ENCODE assay signal across 9 mouse cellular contexts in genomic region chr15:98165525-98165924, GRCm38 (mm10). TPM values are rescaled to one million over a fixed set of nuclear protein-coding genes. Genes with fewer than 3 reads are reported as not detected.
DNase-seq lines count a peak whose midpoint lies in the region; ATAC-seq and TF ChIP-seq lines count a peak whose summit lies in the region.
"Had no signal": no experiment of that assay in that cellular context is flagged by ENCODE, and none has a peak within 500 bp of the region (broad histone marks: within the 10 kb centered on the region; RNA-seq: fewer than 3 reads in every experiment).

Gene Asb8 (minus strand): TSS chr15:98165625.

- peaks cover 31% of the 10 kb centered on the region for H3K27me3 ChIP-seq in forebrain, embryonic 13.5 days
- H3K27me3 ChIP-seq in limb, embryonic 14.5 days (ENCODE audit: control insufficient read depth, insufficient read depth, low read length) = peaks cover 45% of the 10 kb centered on the region
- peaks cover 50% of the 10 kb centered on the region for H3K27me3 ChIP-seq in stomach, embryonic 15.5 days (replicated peaks)

- no peak within 1 kb of the TSS for H3K27ac ChIP-seq in forebrain, embryonic 13.5 days
- no peak within 1 kb of the TSS for H3K27ac ChIP-seq in limb, embryonic 14.5 days (replicated peaks; ENCODE audit: low read depth, low read length)
- no peak within 1 kb of the TSS for H3K27ac ChIP-seq in stomach, embryonic 15.5 days

- DNase-seq in urinary bladder, adult 2 months (ENCODE audit: low spot score) = no peak
- no peak for DNase-seq in urinary bladder, postnatal 36 days (ENCODE audit: low spot score in 2 of 2)
- no peak for DNase-seq in heart, postnatal 4 days
- DNase-seq in limb, embryonic 14.5 days (ENCODE audit: low spot score) = no peak
- DNase-seq in frontal cortex, postnatal 10 days (ENCODE audit: low spot score in 2 of 2) = no peak
- no peak for DNase-seq in cerebellum, postnatal 4 days (ENCODE audit: low spot score in 2 of 2)

- peaks cover 37% of the 10 kb centered on the region for H3K4me1 ChIP-seq in forebrain, embryonic 13.5 days
- H3K4me1 ChIP-seq in limb, embryonic 14.5 days (ENCODE audit: control insufficient read depth, insufficient read depth, low read length) = no peaks in the 10 kb centered on the region; the same call in 1 of the 2 replicates
- H3K4me1 ChIP-seq in stomach, embryonic 15.5 days = peaks cover 13% of the 10 kb centered on the region; the same call in 1 of the 2 replicates

- H3K36me3 ChIP-seq in forebrain, embryonic 13.5 days (ENCODE audit: poor library complexity, severe bottlenecking) = no peaks in the 10 kb centered on the region
- H3K36me3 ChIP-seq in limb, embryonic 14.5 days (ENCODE audit: control insufficient read depth, insufficient read depth, low read length) = no peaks in the 10 kb centered on the region
- no peaks in the 10 kb centered on the region for H3K36me3 ChIP-seq in stomach, embryonic 15.5 days

- H3K4me3 ChIP-seq in forebrain, embryonic 13.5 days = 0 out of 2 replicates have a peak within 1 kb of the TSS, but pooled peaks have one; percentile 57
- no peak within 1 kb of the TSS for H3K4me3 ChIP-seq in limb, embryonic 14.5 days (replicated peaks; ENCODE audit: low read length)
- H3K4me3 ChIP-seq in stomach, embryonic 15.5 days (replicated peaks) = no peak within 1 kb of the TSS
- H3K4me3 ChIP-seq: erythroblast, embryonic 14.5 days had no signal

- WGBS in forebrain, embryonic 13.5 days = 83% methylated on average over 5 of the region's 5 CpGs
- WGBS in limb, embryonic 14.5 days = 84% methylated on average over 5 of the region's 5 CpGs
- WGBS in stomach, embryonic 15.5 days = 74% methylated on average over 5 of the region's 5 CpGs

- H3K9ac ChIP-seq in forebrain, embryonic 13.5 days = no peak within 1 kb of the TSS
- H3K9ac ChIP-seq in limb, embryonic 14.5 days (ENCODE audit: low read depth, low read length, severe bottlenecking) = no peak within 1 kb of the TSS
- H3K9ac ChIP-seq in stomach, embryonic 15.5 days = no peak within 1 kb of the TSS

- peak within 1 kb of the TSS; percentile 86; the same call in 1 of the 2 replicates for H3K4me2 ChIP-seq in forebrain, embryonic 13.5 days
- no peak within 1 kb of the TSS for H3K4me2 ChIP-seq in limb, embryonic 14.5 days (replicated peaks; ENCODE audit: low read depth, low read length, severe bottlenecking)
- H3K4me2 ChIP-seq in stomach, embryonic 15.5 days = no peak within 1 kb of the TSS

- no peak for TF ChIP-seq POLR2A in limb, embryonic 14.5 days (IDR thresholded peaks at IDR 0.05; ENCODE audit: borderline replicate concordance, extremely low read depth, insufficient read depth, insufficient read length)

- no peak for ATAC-seq in forebrain, embryonic 13.5 days
- no peak for ATAC-seq in limb, embryonic 14.5 days (ENCODE audit: low FRiP score, low read depth)
- no peak for ATAC-seq in stomach, embryonic 15.5 days (ENCODE audit: insufficient read depth, low FRiP score, low read depth)

- no peaks in the 10 kb centered on the region for H3K9me3 ChIP-seq in forebrain, embryonic 13.5 days (replicated peaks)
- no peaks in the 10 kb centered on the region for H3K9me3 ChIP-seq in limb, embryonic 14.5 days (ENCODE audit: control insufficient read depth, low read length)
- no peaks in the 10 kb centered on the region for H3K9me3 ChIP-seq in stomach, embryonic 15.5 days

RNA-seq across cellular contexts. Expression of gene Asb8, which starts in this region (rescaled TPM):
- polyA plus RNA-seq in urinary bladder, adult 2 months (2012; rRNA removed) = 56.1 and 59.9 TPM in 2 replicates
- polyA plus RNA-seq in forebrain, embryonic 13.5 days (2015; fragmentation: Nextera tagmentation; extraction: Ambion mirVana) = 41.4 and 45.8 TPM in 2 replicates
- 100 to 1,000 TPM in 1 of 2 experiments, 10 to 100 TPM in 1; 97.9 to 103 TPM for total RNA-seq in heart, postnatal 4 days (2021)
- 42.4 and 49.3 TPM in 2 replicates for polyA plus RNA-seq in limb, embryonic 14.5 days (2012; rRNA removed)
- 55.7 and 57.3 TPM in 2 replicates for polyA plus RNA-seq in limb, embryonic 14.5 days (2014; fragmentation: Nextera tagmentation; extraction: Ambion mirVana)
- 42.8 and 43.7 TPM in 2 replicates for polyA plus RNA-seq in stomach, embryonic 15.5 days (2015; fragmentation: Nextera tagmentation; extraction: Ambion mirVana)
